Comparison of ENCODE assay signal across 11 mouse cellular contexts in the genomic region with DNA sequence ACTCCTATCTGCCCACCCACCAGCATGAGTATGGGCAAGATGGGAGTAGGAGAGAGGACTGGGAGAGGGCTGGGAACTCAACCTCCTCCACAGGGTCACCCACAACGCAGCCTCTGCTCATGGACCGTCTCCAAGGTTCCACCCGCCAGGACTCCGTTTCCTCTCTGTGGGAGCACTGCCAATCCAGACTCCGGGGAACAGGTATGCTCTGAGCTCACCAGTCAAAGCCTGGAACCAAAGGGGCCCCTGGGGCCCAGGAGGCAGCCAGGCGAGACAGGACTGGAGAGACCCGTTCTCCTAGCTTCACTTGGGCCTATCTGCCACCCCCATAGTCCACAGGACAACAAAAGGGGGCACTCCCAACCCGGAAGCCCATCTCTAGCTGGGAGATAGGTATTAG. TPM values are rescaled to one million over a fixed set of nuclear protein-coding genes. Genes with fewer than 3 reads are reported as not detected.
DNase-seq lines count a peak whose midpoint lies in the region; ATAC-seq and TF ChIP-seq lines count a peak whose summit lies in the region.
"Had no signal": no experiment of that assay in that cellular context is flagged by ENCODE, and none has a peak within 500 bp of the region (broad histone marks: within the 10 kb centered on the region; RNA-seq: fewer than 3 reads in every experiment).

No protein-coding gene starts in this region.

- no peak for TF ChIP-seq CTCF in intestine, postnatal 0 days (IDR thresholded peaks at IDR 0.05; ENCODE audit: low read depth)

- ATAC-seq in hindbrain, embryonic 13.5 days (ENCODE audit: low FRiP score), result no peak
- ATAC-seq in hindbrain, embryonic 16.5 days, result no peak
- peak; percentile 24; the same call in 1 of the 2 replicates for ATAC-seq in intestine, postnatal 0 days
- no peak for ATAC-seq in limb, embryonic 11.5 days (ENCODE audit: insufficient number of reproducible peaks, low FRiP score, low TSS enrichment, low read depth)
- no peak for ATAC-seq in granulocyte monocyte progenitor cell, adult 5-6 weeks (replicated peaks; ENCODE audit: poor library complexity, severe bottlenecking)

- peak overlapping the region; percentile 15; the same call in 1 of the 2 replicates for H3K27ac ChIP-seq in hindbrain, embryonic 13.5 days
- no peak overlapping the region for H3K27ac ChIP-seq in hindbrain, embryonic 16.5 days (ENCODE audit: low read depth, low read length)
- H3K27ac ChIP-seq in embryonic facial prominence, embryonic 10.5 days (replicated peaks), result peak overlapping the region; percentile 69; the same call in 1 of the 2 replicates
- no peak overlapping the region for H3K27ac ChIP-seq in intestine, postnatal 0 days (ENCODE audit: low read depth, low read length)
- peak overlapping the region; percentile 53; the same call in 1 of the 2 replicates for H3K27ac ChIP-seq in limb, embryonic 11.5 days (replicated peaks; ENCODE audit: low read depth, low read length)
- H3K27ac ChIP-seq: hindbrain, embryonic 15.5 days; neural tube, embryonic 12.5 days had no signal

- H3K36me3 ChIP-seq in hindbrain, embryonic 13.5 days, result peaks cover 81% of the 10 kb centered on the region
- 0 out of 2 replicates have a peak, but pooled peaks cover 7% of the 10 kb centered on the region for H3K36me3 ChIP-seq in hindbrain, embryonic 16.5 days (ENCODE audit: control insufficient read depth, insufficient read depth, low read length)
- H3K36me3 ChIP-seq in embryonic facial prominence, embryonic 10.5 days (replicated peaks), result peaks cover 95% of the 10 kb centered on the region
- peaks cover 34% of the 10 kb centered on the region for H3K36me3 ChIP-seq in intestine, postnatal 0 days (ENCODE audit: control insufficient read depth, insufficient read depth)
- peaks cover 17% of the 10 kb centered on the region for H3K36me3 ChIP-seq in limb, embryonic 11.5 days (ENCODE audit: control insufficient read depth, insufficient read depth, low read length)

- WGBS in hindbrain, embryonic 13.5 days, result 68% methylated on average over 8 of the region's 8 CpGs
- 68% methylated on average over 8 of the region's 8 CpGs for WGBS in hindbrain, embryonic 16.5 days
- 75% methylated on average over 8 of the region's 8 CpGs for WGBS in embryonic facial prominence, embryonic 10.5 days
- WGBS in intestine, postnatal 0 days, result 49% methylated on average over 8 of the region's 8 CpGs
- WGBS in limb, embryonic 11.5 days, result 90% methylated on average over 8 of the region's 8 CpGs

- no peaks in the 10 kb centered on the region for H3K27me3 ChIP-seq in hindbrain, embryonic 13.5 days
- H3K27me3 ChIP-seq in hindbrain, embryonic 16.5 days (replicated peaks; ENCODE audit: control insufficient read depth, insufficient read depth, low read length), result no peaks in the 10 kb centered on the region
- H3K27me3 ChIP-seq in embryonic facial prominence, embryonic 10.5 days (replicated peaks; ENCODE audit: low read depth, poor library complexity, severe bottlenecking), result no peaks in the 10 kb centered on the region
- H3K27me3 ChIP-seq in intestine, postnatal 0 days (replicated peaks; ENCODE audit: control insufficient read depth, insufficient read depth, low read length), result no peaks in the 10 kb centered on the region
- H3K27me3 ChIP-seq in limb, embryonic 11.5 days (ENCODE audit: control insufficient read depth, insufficient read depth, low read length), result no peaks in the 10 kb centered on the region
- H3K27me3 ChIP-seq: hindbrain, embryonic 15.5 days; neural tube, embryonic 12.5 days had no signal

- no peak for DNase-seq in embryonic facial prominence, embryonic 10.5 days (ENCODE audit: low spot score)
- DNase-seq in limb, embryonic 11.5 days (ENCODE audit: low spot score), result no peak
- DNase-seq in thymus, postnatal 36 days, result no peak
- no peak for DNase-seq in thymus, postnatal 0 days (ENCODE audit: low spot score)
- DNase-seq: spleen, adult 18-20 months had no signal

- no peak overlapping the region for H3K4me2 ChIP-seq in hindbrain, embryonic 13.5 days
- no peak overlapping the region for H3K4me2 ChIP-seq in hindbrain, embryonic 16.5 days (ENCODE audit: low read length)
- no peak overlapping the region for H3K4me2 ChIP-seq in intestine, postnatal 0 days (replicated peaks; ENCODE audit: low read depth)
- H3K4me2 ChIP-seq in limb, embryonic 11.5 days (ENCODE audit: low read depth, severe bottlenecking), result no peak overlapping the region
- H3K4me2 ChIP-seq: hindbrain, embryonic 15.5 days; neural tube, embryonic 12.5 days had no signal

- peaks cover 100% of the 10 kb centered on the region for H3K4me1 ChIP-seq in hindbrain, embryonic 13.5 days (replicated peaks)
- peaks cover 47% of the 10 kb centered on the region for H3K4me1 ChIP-seq in hindbrain, embryonic 16.5 days (ENCODE audit: control insufficient read depth, insufficient read depth, low read depth, low read length)
- H3K4me1 ChIP-seq in embryonic facial prominence, embryonic 10.5 days, result peaks cover 83% of the 10 kb centered on the region
- 0 out of 2 replicates have a peak, but pooled peaks cover 3% of the 10 kb centered on the region for H3K4me1 ChIP-seq in intestine, postnatal 0 days (replicated peaks; ENCODE audit: control insufficient read depth, insufficient read depth, low read length)
- H3K4me1 ChIP-seq in limb, embryonic 11.5 days (ENCODE audit: control insufficient read depth, insufficient read depth, low read length), result peaks cover 15% of the 10 kb centered on the region

- no peak overlapping the region for H3K9ac ChIP-seq in hindbrain, embryonic 13.5 days
- H3K9ac ChIP-seq in hindbrain, embryonic 16.5 days (ENCODE audit: low read depth, low read length), result no peak overlapping the region
- no peak overlapping the region for H3K9ac ChIP-seq in intestine, postnatal 0 days (ENCODE audit: low read depth, low read length)
- no peak overlapping the region for H3K9ac ChIP-seq in limb, embryonic 11.5 days (ENCODE audit: low read length)
- H3K9ac ChIP-seq: hindbrain, embryonic 15.5 days had no signal

- H3K4me3 ChIP-seq in hindbrain, embryonic 13.5 days, result no peak overlapping the region
- no peak overlapping the region for H3K4me3 ChIP-seq in hindbrain, embryonic 16.5 days (ENCODE audit: low read length)
- no peak overlapping the region for H3K4me3 ChIP-seq in embryonic facial prominence, embryonic 10.5 days
- no peak overlapping the region for H3K4me3 ChIP-seq in intestine, postnatal 0 days (ENCODE audit: low read depth, low read length)
- H3K4me3 ChIP-seq in limb, embryonic 11.5 days (ENCODE audit: low read depth, low read length), result no peak overlapping the region
- H3K4me3 ChIP-seq: hindbrain, embryonic 15.5 days; neural tube, embryonic 12.5 days had no signal

- H3K9me3 ChIP-seq in hindbrain, embryonic 13.5 days, result no peaks in the 10 kb centered on the region
- no peaks in the 10 kb centered on the region for H3K9me3 ChIP-seq in hindbrain, embryonic 16.5 days (ENCODE audit: control insufficient read depth, low read length)
- no peaks in the 10 kb centered on the region for H3K9me3 ChIP-seq in embryonic facial prominence, embryonic 10.5 days
- H3K9me3 ChIP-seq in intestine, postnatal 0 days (ENCODE audit: control insufficient read depth), result no peaks in the 10 kb centered on the region
- no peaks in the 10 kb centered on the region for H3K9me3 ChIP-seq in limb, embryonic 11.5 days (ENCODE audit: control insufficient read depth, low read length)
- H3K9me3 ChIP-seq: hindbrain, embryonic 15.5 days; neural tube, embryonic 12.5 days had no signal

RNA-seq across cellular contexts. Expression of gene Plxna1, which starts 9.3 kb away (rescaled TPM):
- polyA plus RNA-seq in hindbrain, embryonic 13.5 days (2015; fragmentation: Nextera tagmentation; extraction: Ambion mirVana), result 44.9 and 45.3 TPM in 2 replicates
- 21.6 and 44.7 TPM in 2 replicates for polyA plus RNA-seq in hindbrain, embryonic 16.5 days (2015; fragmentation: Nextera tagmentation; extraction: Ambion mirVana)
- polyA plus RNA-seq in embryonic facial prominence, embryonic 10.5 days (2016; fragmentation: Nextera tagmentation; extraction: Ambion mirVana), result 24.9 and 25.5 TPM in 2 replicates
- polyA plus RNA-seq in intestine, postnatal 0 days (2015; fragmentation: Nextera tagmentation; extraction: Ambion mirVana), result 8.7 and 9.2 TPM in 2 replicates
- 21.0 and 23.6 TPM in 2 replicates for polyA plus RNA-seq in limb, embryonic 11.5 days (2014; fragmentation: Nextera tagmentation; extraction: Ambion mirVana)
- 1.2 and 6.9 TPM in 2 replicates for total RNA-seq in granulocyte monocyte progenitor cell, adult 5-6 weeks (2014; fragmentation: Nextera tagmentation)
- 1.0 and 1.3 TPM in 2 replicates for total RNA-seq in granulocyte monocyte progenitor cell, adult 5-6 weeks (2017)
- polyA plus RNA-seq in thymus, postnatal 0 days (2015; fragmentation: Nextera tagmentation; extraction: Ambion mirVana), result 9.8 and 11.1 TPM in 2 replicates

Comparison
In these comparisons a context has a peak if more than half of its experiments do, and no peak if none do; other contexts are left out.
1. H3K27ac ChIP-seq: peak in hindbrain, embryonic 13.5 days (single experiment), embryonic facial prominence, embryonic 10.5 days (single experiment) and limb, embryonic 11.5 days (single experiment); none in hindbrain, embryonic 16.5 days (single experiment) and intestine, postnatal 0 days (single experiment).